Mouse (Mus musculus): Measurements from ENCODE around the gene Birc3.
"Not testable (repeated sequence)": the region's sequence is repeated elsewhere in the genome, so short reads cannot be mapped to it uniquely, and the experiment has no call there.

Birc3 gene

DNA sequence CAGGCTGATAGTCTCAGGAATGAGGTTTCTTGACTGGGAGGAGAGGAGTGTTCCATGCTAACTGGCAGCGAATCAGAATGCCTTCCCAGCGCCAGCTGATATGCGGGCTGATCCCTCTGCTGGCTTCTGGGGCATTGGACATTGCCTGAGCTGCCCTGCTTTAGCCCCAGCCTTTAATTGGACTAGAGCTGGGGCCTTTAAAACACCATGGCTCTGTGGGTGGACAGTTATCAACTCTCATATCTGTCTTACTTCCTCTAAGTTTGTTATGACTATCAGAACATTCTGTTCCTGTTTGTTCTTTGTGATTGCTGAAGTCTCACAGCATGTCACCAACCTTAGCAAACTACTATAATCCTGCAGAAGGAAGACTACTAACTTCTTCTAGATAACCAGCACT lies 5.0 kb downstream of the Birc3 start:
- no peak for DNase-seq (ENCODE audit: low spot score in 2 of 2)

DNA sequence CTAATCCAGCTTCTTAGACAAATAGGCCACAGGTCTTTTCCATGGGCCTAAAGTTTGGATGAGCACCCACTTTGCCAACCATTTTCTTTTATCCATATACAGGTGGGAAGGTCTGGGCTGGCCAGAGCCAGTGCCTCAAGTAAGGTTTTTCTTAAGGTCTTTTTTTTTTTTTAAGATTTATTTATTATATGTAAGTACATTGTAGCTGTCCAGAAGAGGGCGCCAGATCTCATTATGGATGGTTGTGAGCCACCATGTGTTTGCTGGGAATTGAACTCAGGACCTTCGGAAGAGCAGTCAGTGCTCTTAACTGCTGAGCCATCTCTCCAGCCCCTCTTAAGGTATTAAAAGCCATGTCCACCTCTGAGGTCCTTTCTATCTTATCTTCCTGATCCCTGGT lies 6.0 kb downstream of the Birc3 start:
- DNase-seq (ENCODE audit: low spot score in 2 of 2): not testable (repeated sequence)

DNA sequence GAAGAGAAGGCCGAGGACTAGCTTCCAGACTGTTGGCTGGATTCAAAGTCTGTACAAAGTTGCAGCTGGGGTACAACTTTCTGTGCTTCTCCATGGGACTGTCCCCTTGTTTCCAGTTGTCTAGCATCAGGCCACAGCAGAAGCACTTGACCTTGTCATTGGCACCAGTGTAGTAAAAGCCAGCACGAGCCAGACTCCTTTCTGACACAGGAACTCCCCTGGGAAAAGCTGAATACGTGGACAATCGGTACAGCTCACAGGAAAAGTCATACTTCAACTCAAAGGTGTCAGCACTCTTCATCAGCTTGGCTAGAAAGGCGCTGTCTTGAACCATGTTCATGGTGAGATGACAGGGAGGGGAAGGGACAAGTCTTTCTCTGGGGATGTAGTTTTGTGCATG lies 12.0 kb downstream of the Birc3 start:
- no peak for DNase-seq (ENCODE audit: low spot score in 2 of 2)

DNA sequence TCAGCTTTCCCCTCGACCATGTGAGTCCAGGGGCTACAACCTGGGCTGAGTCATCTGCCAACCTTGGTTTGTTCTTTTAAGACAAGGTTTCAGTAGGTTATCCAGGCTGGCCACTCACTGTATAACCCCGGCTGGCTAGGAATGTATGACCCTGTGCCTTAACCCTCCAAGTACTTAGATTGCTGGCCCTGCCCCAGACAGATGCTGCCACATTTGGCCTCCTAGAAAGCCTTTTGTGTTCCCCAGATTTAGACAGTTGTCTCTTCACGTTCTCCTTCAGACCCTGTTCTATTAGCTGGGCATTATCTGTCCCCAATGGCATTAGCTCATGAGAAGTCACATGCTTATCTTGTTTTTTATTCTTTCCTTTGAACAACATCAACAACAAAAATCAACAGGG lies 17.1 kb downstream of the Birc3 start:
- DNase-seq (ENCODE audit: low spot score in 2 of 2): no peak

DNA sequence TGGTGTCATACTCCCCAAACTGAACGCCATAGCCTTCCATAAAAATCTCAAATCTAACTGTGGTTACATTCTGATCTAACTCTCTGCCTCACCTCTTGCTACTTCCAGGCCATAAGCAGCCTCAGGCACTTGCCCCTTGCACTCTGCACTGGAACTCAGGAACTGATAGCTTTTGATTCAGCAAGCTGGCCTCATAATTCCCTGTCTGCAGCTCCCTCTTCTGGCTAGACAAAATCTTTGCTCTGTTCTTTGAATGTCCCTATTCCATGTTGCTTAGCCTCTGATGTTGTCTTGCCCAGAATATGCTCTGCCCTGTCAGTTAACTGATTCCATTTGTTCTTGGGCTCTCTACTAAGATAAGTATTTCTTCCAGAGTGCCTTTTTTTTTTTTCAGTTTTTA lies 17.6 kb downstream of the Birc3 start:
- peak in 1 of 2 experiments; percentile 21 for DNase-seq (ENCODE audit: low spot score in 2 of 2)

DNA sequence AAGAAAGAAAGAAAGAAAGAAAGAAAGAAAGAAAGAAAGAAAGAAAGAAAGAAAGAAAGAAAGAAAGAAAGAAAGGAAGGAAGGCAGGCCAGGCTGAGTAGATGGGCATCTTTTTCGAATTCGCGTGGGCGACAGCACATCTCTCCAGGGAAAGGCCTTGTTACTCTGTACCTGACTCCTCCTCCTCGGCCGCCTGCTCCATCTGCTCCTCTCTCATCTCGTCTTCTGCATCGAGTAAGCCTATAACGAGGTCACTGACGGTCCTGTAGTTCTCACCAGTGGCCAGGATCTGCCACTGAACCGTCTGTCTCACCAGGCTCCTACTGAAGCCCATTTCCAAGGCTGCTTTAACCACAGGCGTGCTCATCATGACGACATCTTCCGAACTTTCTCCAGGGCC lies 18.8 kb downstream of the Birc3 start:
- DNase-seq (ENCODE audit: low spot score in 2 of 2): not testable (repeated sequence)

DNA sequence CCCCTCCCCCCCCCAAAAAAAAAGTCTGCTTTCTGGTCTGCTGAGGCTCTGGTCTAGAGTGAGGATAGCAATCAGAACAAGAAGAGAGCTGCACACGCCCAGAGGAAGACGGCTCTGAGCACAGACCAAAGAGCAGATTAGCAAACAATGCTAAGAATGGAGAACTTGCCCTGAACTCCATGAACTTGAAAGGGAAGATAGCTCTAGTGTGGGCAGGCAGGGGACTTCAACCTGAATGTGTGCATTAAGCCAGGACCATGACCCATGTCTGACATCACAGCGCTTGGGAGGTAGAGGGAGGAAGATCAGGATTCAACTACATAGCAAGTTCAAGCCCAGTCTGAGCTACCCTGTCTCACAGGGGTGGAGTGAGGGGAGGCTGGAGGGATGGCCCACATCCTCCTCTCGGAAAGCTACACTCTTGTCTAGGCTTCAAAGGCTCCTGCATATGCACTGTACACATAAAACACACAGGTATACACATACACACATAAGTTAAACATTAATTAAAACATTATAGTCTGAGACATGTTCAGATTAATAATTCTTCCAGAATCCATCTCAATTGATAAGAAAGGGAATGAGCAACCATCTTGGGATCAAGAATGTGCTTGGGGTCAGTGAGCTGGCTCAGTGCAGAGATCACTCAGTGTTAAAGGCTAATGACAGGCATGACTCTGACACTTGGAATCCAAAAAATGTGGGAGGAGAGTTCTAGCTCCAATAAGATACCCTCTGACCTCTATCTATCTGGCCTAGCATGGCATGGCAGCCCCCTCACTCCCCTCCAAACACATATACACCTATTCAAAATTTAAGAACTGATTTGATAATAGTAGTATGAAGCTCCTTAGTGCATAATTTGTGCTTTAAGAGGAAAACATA lies 20.4 kb downstream of the Birc3 start:
- no peak for DNase-seq (ENCODE audit: low spot score in 2 of 2)

DNA sequence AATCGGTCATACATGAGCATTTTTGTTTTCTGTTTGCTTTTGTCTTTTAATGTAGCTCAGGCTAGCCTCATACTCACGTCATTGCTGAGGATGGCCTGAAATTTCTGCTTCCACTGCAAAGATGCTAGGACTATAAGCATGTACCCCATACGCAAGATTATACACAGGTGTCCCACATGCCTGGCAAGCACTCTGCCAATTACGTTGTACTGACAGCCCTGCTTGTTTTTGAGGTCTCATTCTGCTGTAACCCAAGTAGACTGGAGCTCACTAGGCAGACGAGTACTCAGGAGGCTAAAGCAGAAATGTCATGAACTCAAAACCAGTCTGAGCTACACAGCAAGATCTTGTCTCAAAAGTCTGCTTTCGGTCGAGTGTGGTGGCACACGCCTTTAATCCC lies 21.1 kb downstream of the Birc3 start:
- DNase-seq (ENCODE audit: low spot score in 2 of 2): no peak

DNA sequence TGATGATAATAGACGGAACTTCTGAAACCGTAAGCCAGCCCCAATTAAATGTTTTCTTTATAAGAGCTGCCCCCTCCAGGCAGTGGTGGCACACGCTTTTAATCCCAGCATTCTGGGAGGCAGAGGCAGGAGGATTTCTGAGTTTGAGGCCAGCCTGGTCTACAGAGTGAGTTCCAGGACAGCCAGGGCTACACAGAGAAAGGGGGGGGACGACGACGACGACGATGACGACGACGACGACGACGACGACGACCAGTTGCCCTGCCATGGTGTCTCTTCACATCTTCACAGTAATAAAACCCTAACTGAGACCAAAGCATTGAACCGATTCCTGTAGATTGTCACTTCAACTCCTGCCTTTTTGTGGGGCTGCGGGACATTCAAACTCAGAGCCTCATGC lies 24.8 kb downstream of the Birc3 start:
- no peak for DNase-seq (ENCODE audit: low spot score in 2 of 2)

DNA sequence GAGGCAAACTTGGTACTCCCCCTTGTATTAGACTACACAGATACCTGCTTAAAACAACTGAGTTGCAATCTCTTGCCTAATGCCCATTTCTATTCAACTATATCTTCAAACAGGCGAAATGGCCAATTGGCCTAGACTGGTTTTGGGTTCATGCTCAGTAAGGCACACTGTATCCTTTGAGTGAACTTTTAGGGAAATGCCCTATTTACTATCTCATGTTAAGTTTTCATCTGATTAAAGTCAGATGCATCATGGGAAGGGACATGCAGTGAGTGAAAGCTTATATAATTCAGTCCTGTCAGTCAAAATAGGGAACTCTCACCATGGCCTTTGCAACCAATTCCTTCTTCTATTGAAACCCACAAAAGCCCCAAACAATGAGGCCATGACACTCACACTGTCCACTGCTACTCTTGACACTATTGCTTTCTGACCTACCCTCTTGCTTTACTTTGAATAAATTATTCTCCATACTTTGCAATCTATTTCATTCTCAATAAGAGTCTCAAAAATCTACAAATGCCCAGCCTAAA lies 26.3 kb downstream of the Birc3 start:
- no peak for DNase-seq (ENCODE audit: low spot score in 2 of 2)

DNA sequence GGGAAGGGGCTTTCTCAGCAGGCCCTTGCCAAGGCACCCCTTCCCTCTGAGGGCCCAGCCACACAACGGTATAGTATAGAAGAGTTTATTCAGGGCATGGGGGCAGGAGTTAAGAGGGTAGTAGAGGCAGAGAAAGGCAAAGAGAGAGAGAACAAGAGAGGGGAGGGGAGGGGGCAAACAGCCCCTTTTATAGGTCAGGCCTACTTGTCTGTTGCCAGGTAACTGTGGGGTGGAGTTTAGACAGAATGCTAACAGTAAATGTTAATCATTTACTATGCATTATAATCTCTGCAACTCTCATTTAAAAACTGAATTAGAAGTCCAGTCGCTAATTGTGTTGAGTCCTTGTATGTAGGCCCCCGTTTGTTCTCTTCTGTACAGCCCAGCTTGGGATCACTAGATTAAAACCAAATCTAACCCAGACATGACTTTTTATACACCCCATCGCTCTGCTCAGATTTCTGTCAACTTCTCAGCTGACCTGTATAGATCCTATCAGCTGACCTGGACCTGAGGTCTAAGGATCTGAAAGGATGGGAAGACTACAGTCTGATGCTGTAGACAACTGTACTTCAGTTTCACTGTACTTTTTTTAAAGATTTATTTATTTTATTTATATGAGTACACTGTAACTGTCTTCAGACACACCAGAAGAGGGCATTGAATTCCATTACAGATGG lies 27.6 kb downstream of the Birc3 start:
- DNase-seq (ENCODE audit: low spot score in 2 of 2): no peak

DNA sequence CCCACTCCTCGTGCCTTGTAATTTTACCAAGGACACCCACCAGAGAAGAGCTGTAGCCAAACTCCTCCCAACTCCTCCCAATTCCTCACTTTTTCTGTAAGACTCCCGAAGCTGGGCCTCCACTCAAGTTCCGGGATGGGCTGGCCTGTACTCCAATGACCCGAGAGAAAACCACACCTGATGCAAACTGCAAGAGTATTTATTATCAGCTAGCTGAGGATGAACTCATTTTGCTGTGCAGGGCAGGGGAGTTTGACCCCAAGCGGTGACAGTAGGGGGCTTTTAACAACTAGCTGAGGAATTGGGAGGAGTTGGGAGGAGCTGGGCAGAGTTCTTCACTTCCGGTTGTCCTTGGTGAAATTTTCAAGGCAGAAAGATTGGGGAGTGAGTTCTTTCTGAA lies 31.8 kb downstream of the Birc3 start:
- no peak for DNase-seq (ENCODE audit: low spot score in 2 of 2)

DNA sequence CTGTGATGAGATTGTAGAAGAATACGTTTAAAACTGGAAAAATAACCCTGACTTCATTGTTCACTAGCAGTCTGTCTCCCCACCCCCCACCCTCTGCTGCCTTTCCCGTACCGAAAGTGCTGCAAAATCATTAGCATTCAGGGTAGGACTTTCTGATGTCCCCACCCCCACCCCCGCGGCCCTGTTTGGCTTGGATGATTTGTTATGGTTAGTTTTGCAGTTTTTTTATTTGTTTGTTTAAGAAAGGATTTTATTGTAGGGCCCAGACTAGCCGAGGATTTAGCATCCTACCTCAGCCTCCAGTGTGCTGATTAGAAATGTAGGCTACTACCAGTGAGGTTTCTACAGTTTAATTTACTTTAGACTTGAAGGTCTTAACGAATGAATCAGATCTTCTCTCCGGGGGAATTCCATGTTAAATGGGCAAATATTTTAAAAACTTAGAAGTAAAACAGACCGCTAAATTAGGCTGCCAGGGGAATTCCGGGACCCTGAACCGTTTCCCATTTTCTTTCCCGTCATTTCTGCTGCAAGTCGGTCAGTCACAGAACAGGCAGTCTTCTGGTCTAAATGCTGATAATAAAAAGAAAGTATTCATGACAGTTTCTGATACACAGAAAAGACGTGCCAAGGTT lies 35.1 kb downstream of the Birc3 start:
- no peak for DNase-seq (ENCODE audit: low spot score in 2 of 2)

DNA sequence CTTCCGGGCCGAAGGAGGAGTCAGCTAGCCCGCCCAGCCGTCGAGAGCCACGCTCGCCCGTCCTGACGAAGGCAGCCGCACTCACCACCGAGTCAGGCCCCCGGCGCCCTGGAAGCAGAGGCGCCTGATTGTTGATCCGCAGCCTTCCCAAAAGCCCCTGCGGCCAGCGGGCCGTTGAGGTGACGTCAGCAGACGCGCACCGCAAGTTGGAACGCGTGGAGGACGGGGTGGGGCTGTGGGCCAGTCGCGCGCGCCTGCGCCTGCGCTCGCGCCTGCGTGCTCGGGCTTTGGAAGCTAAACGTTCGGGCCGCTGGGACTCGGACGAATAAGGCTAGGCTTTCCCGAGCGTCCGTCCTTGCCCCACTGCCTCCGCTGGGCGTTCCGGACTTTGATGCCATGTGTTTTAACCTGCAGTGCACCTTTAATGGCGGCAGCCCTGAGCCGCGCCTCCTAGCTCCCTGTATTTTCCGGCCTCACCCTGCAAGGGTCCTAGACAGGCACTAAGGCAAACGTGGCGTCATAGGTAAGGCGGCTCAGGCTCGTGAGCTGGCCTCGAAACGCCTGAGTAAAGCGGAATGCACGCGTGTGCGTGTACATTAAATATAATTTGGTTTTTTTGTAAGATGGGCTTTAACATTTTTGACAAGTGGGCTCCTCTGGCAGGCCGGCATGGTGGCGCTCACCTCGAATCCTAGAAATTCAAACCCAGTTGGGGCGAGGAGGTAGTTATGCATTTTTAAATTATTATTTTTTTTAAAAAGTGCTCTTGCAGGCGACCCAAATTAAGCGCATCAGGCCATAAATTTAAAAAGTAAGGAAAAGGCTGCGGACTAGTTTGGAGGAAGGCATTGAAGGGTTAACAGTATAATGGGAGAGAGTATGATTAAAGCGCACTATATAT lies 35.8 kb downstream of the Birc3 start, which contains the start of gene Birc2:
Gene Birc2, minus strand, starts transcription at position 160 of the 901 bp plus-strand sequence.
- peak; percentile 90 to 96 for DNase-seq (ENCODE audit: low spot score in 2 of 2)

DNA sequence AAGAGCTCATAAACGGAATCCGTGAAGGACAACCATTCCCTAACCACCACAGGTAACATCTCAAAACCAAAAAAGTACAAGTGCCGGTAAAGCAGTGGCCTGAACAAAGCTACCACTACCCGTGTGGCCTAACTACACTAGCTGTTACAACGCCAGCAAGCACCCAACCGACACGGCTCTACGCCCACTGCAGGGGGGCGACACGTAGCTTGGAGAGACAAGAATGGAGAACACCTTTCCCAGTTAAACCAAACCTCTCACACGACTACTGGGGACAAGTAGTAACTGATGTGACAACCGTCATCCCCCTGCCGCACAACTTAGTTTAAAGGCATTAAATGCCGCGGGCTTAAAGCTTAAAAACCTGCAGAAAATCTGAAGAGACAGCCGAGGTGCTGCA lies 36.7 kb downstream of the Birc3 start:
- DNase-seq (ENCODE audit: low spot score in 2 of 2): peak in 1 of 2 experiments; percentile 20

DNA sequence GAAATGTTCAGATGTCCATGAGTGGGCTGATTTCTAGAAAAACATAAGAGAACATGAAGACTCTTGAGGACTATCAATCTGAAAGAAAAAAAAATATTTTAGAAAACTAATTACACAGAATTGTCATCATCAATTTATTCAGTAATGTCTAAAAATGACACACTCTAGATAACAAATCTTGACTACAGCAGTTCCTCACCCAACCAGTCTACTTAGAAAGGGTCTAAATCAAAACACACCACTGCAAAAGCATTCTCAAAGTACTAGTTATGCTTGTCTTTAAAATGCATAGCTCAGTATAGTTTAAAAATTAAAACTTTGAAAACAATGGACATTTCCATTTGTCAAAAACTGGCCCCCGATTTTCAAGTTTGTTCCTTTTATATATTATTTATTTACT lies 37.7 kb downstream of the Birc3 start:
- DNase-seq (ENCODE audit: low spot score in 2 of 2): no peak

DNA sequence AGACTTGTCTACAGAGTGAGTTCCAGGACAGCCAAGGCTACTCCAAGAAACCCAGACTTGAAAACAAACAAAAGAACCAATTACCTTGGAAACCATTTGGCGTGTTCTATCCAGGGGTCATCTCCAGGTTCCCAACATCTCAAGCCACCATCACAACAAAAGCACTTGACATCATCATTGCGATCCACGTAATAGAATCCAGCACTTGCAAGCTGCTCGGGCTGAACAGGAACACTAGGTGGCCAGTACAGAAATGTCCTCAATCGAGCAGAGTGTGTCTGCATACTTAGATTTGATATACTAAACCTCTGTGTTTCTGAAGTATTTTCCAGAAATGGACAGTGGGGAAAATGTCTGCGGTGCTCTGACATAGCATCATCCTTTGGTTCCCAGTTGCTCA lies 39.6 kb downstream of the Birc3 start:
- DNase-seq (ENCODE audit: low spot score in 2 of 2): no peak

DNA sequence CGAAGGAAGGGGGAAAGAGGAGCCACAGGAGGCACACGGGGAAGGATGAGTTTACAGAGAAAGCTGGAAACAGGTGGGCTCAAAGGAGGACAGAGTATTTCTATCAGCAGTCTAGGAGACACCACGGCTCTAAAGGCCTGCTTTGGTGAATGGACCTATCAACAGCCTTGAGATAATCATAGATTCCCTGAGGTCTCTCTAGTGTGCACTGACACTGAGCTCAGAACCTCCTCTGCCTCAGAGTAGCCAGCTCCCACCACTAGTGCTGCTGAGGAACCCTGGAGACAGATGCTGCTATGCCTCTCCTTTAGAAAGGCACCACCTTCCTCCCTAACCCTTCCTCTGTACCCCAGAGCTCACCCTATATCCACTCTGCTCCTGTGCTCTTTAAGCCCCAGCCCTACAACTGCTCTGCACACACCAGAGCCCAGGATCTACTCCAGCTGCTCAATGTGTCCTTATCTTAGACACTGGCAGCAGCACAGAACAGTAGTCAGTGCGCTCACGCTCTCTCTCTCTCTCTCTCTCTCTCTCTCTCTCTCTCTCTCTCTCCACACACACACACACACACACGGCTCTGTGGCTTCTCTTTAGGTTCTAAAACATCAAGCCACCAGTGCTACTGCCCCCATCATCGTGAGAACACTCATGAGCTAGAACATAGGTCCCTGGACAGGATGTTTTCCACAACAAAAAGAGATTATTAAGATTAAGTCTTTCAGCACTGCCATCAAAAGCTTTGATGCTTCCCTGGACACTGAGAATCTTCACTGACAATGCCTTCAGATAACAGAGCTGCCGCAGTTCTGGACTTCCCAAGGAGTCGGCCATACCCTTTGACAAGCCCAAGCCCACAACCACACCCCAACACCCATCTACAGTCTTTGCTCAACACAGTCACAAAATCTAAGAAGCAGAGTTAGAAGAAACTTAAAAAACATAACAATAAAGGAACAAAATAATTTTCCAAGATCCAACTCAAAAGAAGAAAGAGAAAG lies 43.2 kb downstream of the Birc3 start:
- DNase-seq (ENCODE audit: low spot score in 2 of 2): no peak

DNA sequence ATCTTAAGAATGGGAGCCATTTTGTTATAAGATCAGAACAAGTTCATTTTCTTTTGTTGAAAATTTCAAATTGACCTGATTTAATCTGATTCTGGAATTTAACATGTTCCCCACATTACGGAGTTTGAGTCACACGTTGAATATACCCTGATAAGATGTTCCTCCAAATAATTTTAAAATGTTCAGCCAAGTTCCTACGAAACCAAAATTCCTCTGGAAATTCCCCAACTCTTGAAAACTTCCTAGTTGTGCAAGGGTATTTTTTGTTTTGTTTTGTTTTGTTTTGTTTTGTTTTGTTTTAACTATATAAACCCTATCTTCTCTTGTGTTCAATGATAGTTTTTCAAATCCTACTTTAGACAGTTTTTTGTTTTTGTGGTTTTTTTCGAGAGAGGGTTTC lies 44.3 kb downstream of the Birc3 start:
- DNase-seq (ENCODE audit: low spot score in 2 of 2): no peak

DNA sequence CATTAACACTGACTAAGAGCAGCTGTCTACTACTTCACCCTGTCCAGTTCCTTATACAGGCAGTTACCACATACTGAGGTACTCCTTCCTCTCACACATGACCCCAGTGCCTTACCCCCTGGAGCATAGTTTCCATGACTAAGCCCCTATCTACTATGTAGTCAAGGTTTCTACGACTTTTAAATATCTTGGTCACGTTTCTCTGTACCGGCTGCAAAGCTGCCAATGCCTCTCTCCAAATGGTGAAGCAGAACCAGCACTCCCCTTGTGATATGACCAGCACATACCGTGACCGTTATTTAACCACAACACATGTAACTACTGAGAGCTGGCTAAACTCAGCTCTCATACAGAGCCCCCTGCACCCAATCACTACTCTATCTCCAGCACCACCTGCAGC lies 48.1 kb downstream of the Birc3 start:
- no peak for DNase-seq (ENCODE audit: low spot score in 2 of 2)
